Mouse (Mus musculus) kidney, adult 2 months (tissue): ENCODE measurements at regions not wholly inside any gene's neighbourhood (a gene's known extent, or its start where the extent isn't known, plus 50 kb on each side); places are given as distances from the start of the nearest gene placed in this dataset.
A peak's percentile ranks its signal among the peaks of the same experiment; 100 is the strongest.
"Not testable (repeated sequence)": the region's sequence is repeated elsewhere in the genome, so short reads cannot be mapped to it uniquely, and the experiment has no call there.

ENCODE experiments used
- DNase-seq: peaks from one replicate; pipeline ENCODE4 v3.0.0; 2021
- H3K27ac ChIP-seq: fragments of 200-500 bp; 2 replicates; pipeline ENCODE4 v1.5.1; 2012; ENCODE audit warnings: low read depth, low read length, control low read depth, inconsistent platforms; ENCODE audit not compliant: insufficient read depth
- H3K27me3 ChIP-seq: fragments of 200-500 bp; replicated peaks from 2 replicates; pipeline ENCODE4 v1.6.1; 2012; ENCODE audit warnings: mild to moderate bottlenecking, moderate library complexity, low read length, inconsistent platforms; ENCODE audit not compliant: control insufficient read depth, insufficient read depth
- H3K36me3 ChIP-seq: fragments of 200-500 bp; 2 replicates; pipeline ENCODE4 v1.6.1; 2012; ENCODE audit warnings: mild to moderate bottlenecking, moderate library complexity, low read length, inconsistent platforms; ENCODE audit not compliant: control insufficient read depth, insufficient read depth
- H3K4me1 ChIP-seq: fragments of 200-500 bp; 2 replicates; pipeline ENCODE4 v1.6.1; 2011; ENCODE audit warnings: low read length; ENCODE audit not compliant: control insufficient read depth, insufficient read depth
- H3K4me3 ChIP-seq: fragments of 200-500 bp; 2 replicates; pipeline ENCODE4 v1.5.1; 2011; ENCODE audit warnings: mild to moderate bottlenecking, low read depth, low read length, control low read depth; ENCODE audit not compliant: insufficient read depth
- CTCF ChIP-seq: fragments of 200-500 bp; conservative IDR thresholded peaks from 2 replicates; pipeline ENCODE4 v1.5.1; 2011; ENCODE audit warnings: low read depth, mild to moderate bottlenecking, control low read depth, low read length, moderate library complexity, mixed read lengths; ENCODE audit not compliant: insufficient read depth, insufficient read length
- POLR2A ChIP-seq: fragments of 200-500 bp; IDR thresholded peaks from one replicate; pipeline ENCODE4 v1.6.1; 2011; ENCODE audit warnings: low read depth, low read length, control low read depth
- WGBS: fragments of 180-500 bp; shearing (Covaris S2); methylation state at CpG from one replicate; pipeline ENCODE4 v1.1.7; 2018; 5-methylcytosine and 5-hydroxymethylcytosine counted together

DNA sequence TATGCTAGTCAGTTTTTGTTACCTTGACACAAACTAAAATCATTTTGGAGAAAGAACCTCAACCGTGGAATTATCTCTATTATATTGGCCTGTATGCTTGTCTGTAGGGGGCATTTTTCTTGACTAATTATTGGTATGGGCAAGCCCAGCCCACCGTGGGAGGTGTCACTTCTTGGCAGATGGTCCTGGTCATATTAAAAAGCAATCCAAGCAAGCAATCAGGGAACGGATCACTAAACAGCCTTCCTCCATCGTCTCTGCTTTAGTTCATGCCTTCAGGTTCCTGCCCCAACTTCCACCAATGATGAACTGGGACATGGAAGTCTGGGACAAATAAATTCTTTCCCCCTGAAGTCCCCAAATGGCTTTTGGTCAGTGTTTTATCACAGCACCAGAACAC, 74.6 kb upstream of the Asns start:
- peak; percentile 63 for DNase-seq
- WGBS = 48% methylated on average over 4 of the region's 4 CpGs
- Histone ChIP-seq H3K36me3 (no peaks in the 10 kb centered on the region), H3K27ac (no peak overlapping the region), H3K4me3 (no peak overlapping the region), H3K4me1 (no peaks in the 10 kb centered on the region), H3K27me3 (no peaks in the 10 kb centered on the region)
- TF ChIP-seq POLR2A (no peak), CTCF (no peak)

DNA sequence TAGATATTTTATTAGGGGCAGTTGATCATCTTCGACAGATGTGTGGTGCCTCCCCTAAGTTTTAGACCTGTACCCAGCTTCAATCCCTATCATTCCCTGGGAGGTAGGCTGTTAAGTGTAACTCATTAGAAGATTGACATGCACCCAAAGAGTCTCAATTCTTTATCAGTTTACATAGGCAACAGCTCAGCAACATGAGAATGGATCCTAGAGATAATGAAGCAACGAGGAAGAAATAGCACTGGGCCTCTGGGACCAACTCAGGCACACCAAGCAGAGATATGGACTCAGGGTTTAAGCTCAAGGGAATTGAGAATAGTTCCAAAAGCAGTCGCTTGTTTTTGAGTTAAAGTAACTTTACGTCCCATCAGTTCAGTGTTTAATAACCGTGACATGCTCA, 66.3 kb upstream of the Asns start:
- 73% methylated on average over 5 of the region's 5 CpGs for WGBS
- Histone ChIP-seq H3K36me3 (no peaks in the 10 kb centered on the region), H3K27ac (no peak overlapping the region), H3K27me3 (no peaks in the 10 kb centered on the region), H3K4me1 (no peaks in the 10 kb centered on the region), H3K4me3 (no peak overlapping the region)
- DNase-seq = no peak
- TF ChIP-seq CTCF (no peak), POLR2A (no peak)

DNA sequence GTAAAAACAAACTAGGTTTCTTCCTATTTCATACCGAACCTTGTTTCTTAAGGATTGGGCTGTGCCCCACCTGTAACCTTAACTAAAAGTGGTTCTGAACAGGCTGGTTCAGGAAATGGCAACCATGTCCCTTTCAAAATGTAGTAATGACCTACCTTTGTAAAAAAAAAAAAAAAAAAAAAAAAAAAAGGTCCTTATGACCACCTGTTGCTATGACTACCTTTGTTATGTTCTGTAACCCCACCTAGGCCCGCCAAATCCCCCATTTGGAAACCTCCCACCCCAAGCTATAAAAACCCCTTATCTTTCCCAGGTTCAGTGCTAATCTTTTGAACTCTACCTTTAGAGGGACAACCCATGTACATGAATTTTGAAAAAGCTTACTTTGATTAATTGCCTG, 60.8 kb upstream of the Asns start:
- no peaks in the 10 kb centered on the region for H3K36me3 ChIP-seq
- no peaks in the 10 kb centered on the region for H3K4me1 ChIP-seq
- no peak for DNase-seq
- no peak overlapping the region for H3K4me3 ChIP-seq
- WGBS = 77% methylated on average over 2 of the region's 2 CpGs
- no peak overlapping the region for H3K27ac ChIP-seq
- no peaks in the 10 kb centered on the region for H3K27me3 ChIP-seq
- TF ChIP-seq CTCF (no peak), POLR2A (no peak)

DNA sequence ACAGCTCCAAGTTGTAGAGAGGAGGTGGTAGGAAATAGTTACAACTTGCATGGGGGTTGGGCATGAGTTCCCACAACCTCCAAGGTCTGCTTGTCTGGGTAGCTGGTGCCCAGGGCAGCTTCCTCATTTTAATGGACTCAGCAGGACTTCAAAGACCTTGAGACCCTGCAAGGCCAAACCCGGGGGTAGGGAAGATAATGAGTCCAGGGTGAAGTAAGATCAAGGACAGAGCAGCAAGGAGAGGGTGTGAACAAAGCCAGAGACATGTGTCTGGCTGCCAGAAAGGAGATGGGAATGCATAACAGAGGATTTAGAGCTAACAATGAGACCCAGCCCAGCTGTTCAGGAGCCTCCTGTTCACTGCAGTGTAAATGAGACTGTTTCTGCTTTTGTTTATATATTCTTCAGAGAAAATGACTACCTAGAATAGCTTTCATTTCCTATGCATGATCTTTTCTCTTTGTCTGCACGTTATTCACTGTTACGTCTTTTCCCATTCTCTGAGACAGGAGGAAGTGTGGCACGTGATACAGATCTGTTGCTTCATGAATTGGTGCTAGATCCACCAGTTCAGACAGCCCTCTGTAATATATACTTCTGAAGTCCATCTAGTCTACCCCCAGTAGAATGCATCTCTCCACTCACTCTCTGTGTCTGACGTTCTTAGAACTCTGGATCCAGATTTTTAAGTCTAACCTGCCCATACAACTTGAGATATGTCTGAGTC, 60.0 kb upstream of the Asns start:
- WGBS = 49% methylated on average over 5 of the region's 5 CpGs
- no peaks in the 10 kb centered on the region for H3K27me3 ChIP-seq
- no peaks in the 10 kb centered on the region for H3K4me1 ChIP-seq
- DNase-seq = no peak
- H3K27ac ChIP-seq = no peak overlapping the region
- no peak overlapping the region for H3K4me3 ChIP-seq
- no peak for TF ChIP-seq CTCF
- TF ChIP-seq POLR2A = no peak
- no peaks in the 10 kb centered on the region for H3K36me3 ChIP-seq

DNA sequence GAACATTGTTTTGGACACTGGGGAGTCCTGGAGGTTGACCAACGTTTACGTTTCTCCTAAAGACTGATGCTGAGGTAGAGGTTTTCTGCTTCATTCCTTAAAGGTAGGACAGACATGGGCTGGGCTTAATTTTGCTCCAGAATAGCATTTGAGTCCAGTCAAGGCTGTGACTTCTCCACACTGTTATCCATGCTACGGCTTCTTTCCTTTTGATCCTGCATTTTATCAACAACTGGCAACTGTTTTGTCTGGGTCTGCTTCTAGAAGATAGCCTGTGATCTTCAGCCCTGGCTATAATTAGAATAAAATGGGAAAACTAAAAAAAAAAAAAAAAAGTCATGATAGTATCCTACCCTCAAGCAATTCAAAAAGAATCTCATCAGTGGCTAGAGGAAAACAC, 55.5 kb upstream of the Asns start:
- H3K27ac ChIP-seq = no peak overlapping the region
- no peak overlapping the region for H3K4me3 ChIP-seq
- no peaks in the 10 kb centered on the region for H3K27me3 ChIP-seq
- no peak for DNase-seq
- H3K4me1 ChIP-seq = no peaks in the 10 kb centered on the region
- no peaks in the 10 kb centered on the region for H3K36me3 ChIP-seq
- 79% methylated on average over 3 of the region's 3 CpGs for WGBS
- TF ChIP-seq CTCF (no peak), POLR2A (no peak)

DNA sequence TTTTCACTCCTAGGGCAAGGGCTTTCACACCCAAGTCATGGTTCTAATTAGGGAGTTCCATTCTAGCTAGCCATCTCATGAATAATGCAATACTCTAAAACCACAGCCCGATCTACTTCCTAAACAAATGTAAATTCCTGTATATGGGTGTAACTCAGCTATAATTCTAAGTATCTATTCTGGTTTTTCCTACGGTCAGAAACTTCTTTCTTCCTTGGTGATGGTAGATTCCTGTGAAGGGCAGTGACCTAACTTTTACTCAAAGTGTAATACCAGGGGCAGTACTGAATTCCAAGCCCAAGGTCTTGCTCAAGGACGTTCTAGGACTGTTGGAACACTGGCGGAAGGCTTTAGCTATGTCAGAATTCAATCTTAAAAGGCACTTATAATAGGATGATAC, 51.2 kb upstream of the Asns start:
- H3K36me3 ChIP-seq, H3K4me3 ChIP-seq, H3K27me3 ChIP-seq, H3K27ac ChIP-seq, DNase-seq, H3K4me1 ChIP-seq: not testable (repeated sequence)
- 73% methylated on average over 4 of the region's 4 CpGs for WGBS
